Mouse (Mus musculus): ENCODE data around the gene Klf5.

- TF ChIP-seq GATA1 (IDR thresholded peaks at IDR 0.05; ENCODE audit: borderline replicate concordance, low read length) = no peak
- no peak for TF ChIP-seq FLI1 (IDR thresholded peaks at IDR 0.05; ENCODE audit: low read length)
These were observed 64.5 kb downstream of the Klf5 start for GRCm38 (mm10) chr14:99362956-99363355.
